Mouse (Mus musculus) layer of hippocampus, adult 18-20 months (tissue): ENCODE results near the gene Cdk5r2. TPM values are rescaled to one million over a fixed set of nuclear protein-coding genes. Genes with fewer than 3 reads are reported as not detected.

Source experiments
- DNase-seq, 2 experiments: peaks; one replicate each; pipeline ENCODE4 v3.0.0; 2022; ENCODE audit warnings: low spot score in 2 of 2
- total RNA-seq, 2 experiments: library from RNA; stranded (reverse); gene quantifications; 2 replicates each; pipeline ENCODE4 v1.2.3; 2021

Gene Cdk5r2
- total RNA-seq, 2 experiments from 2014 or later: 203 to 204 TPM

DNA sequence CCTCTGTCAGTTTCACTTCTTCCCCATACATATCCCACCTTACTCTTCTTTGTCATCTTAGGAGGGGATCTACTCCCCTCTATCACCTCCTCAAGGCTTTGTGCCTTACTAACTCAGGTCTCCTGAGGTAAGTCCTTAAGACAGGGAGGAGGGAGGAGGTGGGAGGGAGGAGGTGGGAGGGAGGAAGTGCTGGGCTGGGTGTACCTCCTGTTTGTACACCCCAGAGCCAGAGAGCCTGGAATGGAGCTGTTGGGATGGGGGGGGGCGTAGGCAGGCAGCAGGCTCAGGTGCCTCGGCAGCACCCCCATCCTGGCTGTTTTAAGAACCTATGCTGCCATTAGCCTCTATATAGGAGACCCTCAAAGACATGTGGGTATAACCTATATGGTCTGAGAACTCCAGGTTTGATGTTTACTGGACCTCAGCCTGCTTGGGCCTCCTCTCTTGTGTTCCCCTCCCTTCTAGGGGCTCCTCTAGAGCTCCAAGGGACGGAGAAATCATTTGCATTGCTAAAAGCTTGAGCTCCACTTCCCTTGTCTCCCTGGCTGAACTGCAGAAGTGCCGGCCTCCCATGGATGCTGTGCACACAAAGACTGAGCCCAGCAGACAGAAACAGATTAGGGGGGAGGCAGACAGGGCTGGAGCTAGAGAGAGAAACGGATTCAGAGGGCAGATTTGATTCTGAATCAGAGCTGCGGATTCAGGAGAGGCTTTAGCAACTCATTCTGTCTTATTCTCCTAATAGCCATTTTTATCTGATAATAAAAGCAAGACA, 3.5 kb upstream of the Cdk5r2 start:
- DNase-seq: peak; percentile 28 to 30

DNA sequence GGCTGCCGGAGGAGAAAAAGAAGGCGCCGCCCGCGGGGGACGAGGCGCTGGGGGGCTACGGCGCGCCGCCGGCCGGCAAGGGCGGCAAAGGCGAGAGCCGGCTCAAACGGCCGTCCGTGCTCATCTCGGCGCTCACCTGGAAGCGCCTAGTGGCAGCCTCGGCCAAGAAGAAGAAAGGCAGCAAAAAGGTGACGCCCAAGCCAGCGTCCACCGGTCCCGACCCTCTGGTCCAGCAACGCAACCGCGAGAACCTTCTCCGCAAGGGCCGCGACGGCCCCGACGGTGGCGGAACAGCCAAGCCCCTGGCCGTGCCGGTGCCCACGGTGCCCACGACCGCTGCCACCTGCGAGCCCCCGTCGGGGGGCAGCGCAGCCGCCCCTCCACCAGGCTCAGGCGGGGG, 422 bp downstream of the Cdk5r2 start:
- peak in 1 of 2 experiments; percentile 16 for DNase-seq

DNA sequence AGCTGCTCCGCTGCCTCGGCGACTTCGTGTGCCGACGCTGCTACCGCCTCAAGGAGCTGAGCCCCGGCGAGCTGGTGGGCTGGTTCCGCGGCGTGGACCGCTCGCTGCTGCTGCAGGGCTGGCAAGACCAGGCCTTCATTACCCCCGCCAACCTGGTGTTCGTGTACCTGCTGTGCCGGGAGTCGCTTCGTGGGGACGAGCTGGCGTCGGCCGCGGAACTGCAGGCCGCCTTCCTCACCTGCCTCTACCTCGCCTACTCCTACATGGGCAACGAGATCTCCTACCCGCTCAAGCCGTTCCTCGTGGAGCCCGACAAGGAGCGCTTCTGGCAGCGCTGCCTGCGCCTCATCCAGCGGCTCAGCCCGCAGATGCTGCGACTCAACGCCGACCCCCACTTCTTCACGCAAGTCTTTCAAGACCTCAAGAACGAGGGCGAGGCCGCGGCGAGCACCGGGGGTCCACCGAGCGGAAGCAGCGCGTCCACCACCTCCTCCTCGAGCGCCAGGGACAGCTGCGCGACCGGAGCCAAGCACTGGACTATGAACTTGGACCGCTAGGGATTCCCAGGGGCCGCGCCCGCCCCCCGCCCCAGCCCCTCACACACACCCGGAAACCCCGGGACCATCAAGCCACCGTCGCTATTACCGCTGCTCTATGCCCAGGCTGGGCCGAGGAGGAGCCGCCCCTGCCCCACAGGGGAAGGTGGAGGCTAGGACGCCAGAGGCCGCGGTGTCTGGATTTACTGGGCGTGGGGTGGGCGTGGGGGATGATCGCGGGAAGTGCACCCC, 1.1 kb downstream of the Cdk5r2 start:
- peak; percentile 23 to 37 for DNase-seq

DNA sequence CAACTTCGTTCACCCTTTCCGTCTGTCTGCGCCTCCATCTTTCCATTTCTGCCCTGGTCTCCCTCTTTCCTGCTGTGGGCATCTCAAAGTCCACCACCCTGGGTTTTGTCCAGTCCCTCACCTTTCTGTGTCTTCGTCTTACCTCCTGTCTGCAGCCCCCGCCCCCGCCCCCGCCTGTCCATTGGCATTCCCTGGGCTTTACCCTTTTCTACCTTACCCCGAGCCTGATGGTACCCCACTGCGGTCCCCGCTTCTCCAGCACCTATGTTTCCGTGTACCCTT, 1.6 kb downstream of the Cdk5r2 start:
- no peak for DNase-seq

DNA sequence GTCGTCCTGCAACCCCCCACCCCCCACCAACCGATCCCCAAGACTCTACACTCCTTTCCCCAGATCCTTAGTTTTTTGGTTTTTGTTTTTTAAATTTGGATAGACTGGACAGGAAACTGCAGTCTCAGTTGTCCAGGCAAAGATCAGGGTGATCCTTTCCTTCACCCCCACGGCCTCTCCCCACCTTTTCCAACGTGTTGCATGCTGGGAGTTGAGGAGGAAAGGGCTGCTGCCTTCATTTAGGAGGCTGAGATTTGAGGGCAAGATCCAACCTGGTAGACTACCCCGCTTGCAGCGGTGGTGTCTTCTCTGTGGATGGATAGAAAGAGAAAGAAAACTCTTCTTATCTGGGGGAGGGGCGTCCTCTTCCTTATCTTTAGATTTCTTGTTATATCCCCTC, 2.1 kb downstream of the Cdk5r2 start:
- no peak for DNase-seq

DNA sequence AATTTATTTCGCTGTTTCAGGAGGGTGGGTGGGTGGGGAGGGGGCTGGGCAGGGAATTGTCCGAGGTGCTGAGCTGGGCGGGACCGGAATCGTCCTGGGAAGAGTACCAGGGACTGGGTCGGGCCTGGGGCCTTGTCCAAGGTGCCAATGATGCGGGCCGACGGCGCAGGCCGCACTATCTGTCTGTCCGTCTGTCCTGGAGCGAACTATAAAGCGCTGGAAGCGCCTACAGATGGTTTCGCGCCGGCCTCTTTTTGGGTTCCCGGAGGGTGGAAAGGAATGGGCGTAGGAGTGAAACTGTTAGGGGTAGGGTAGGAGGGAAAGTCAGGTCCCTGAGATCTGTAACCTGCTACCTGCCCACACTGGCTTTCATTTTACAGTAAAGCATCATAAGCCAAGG, 2.5 kb downstream of the Cdk5r2 start:
- DNase-seq: peak; percentile 20 to 33

DNA sequence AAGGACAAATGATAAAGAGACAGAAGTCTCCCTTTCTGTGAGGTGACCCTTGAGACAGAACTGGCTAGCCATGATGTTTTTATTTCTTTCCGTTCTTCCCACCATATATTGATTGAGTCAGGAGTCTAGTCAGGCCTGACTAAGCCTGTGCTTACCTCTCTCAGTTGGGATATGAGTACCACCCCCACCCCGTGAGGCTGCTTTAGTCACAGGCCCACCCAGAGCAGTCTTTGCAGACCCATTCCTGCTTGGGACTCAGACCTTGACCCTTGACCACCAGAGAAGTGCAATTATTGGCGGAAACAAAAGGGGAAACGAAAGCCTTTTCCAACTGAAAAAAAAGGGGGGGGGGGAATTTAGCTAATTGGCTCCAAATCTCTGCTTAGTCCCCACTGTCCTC, 2.9 kb downstream of the Cdk5r2 start:
- no peak for DNase-seq

DNA sequence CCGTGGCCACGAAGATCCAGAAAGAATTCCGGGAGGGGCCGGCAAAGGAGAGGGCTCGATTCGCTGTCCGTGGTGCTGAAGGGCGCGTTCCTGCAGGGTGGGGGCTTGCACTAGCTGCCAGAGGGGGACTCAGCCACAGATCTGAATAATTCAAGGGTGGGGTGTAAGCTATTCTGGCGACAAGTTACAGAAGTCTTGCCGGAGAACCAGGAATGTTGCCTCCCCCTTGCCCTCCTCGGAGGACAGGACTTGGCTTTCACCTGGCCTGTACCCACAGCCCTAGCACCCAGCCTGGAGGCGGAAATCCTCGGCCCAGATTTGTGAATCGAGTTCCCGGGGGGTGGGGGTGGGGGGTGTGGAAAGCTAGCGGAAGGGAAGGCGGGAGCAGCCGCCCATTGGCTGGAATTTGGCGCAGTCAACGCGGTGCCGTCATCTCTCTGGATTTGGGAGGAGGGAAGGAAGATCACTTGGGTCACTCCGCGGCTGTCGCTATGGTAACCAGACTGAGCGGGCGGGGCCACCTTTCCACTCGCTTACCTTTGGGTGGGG, 3.5 kb downstream of the Cdk5r2 start:
- peak; percentile 91 to 94 for DNase-seq

DNA sequence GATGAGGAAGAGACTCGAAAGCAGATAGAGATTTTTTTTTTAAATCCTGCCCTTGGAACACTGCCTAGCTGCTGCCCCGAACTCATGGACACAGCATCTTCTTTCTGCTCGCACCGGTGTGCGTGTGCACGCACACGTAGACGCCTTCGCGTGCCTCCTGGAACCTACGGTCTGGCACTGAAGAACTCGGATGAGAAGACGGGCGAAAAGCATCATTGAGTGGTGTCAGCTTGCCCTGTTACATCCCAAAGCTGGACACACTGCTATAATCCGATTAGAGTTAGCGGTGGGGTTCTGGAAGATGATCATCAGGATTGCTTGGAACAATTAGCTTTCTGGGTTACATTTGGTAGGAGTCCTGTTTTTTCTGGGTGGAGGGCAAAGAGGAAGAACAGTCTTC, 4.1 kb downstream of the Cdk5r2 start:
- peak in 1 of 2 experiments; percentile 31 for DNase-seq

DNA sequence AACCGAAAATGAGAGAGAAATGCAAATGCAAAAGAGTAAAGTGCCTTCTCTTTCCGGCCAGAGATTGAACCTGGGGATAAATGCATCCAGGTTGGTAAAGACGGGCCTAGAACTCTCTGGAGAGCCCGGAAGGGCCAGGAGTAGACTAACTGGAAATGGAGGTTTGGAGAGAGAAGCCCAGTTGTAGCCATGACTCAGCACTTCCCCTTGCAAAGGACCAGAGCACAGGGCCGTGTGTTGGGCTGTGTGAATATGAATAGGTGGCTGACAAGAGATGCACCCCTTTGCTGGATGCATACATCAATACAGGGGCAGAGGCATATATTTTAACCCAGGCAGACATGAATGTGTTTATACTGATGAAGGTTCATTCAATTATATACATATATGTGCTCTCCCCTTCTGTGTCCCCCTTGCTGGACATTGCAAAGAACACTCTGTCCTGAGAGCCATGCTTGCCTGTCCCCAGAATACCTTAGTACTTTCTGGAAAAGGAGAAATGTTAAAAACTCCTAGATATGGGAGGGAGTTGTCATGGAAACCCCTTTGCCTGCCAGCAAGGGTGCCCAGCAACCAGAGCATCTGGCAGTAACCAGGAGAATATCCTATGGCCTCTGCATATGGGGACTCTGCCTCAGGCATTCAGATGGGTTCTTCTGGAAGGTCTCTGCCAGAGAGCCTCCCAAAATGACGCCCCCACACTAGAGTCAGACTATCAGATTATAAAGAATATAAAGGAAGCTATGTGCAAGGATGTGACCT, 4.7 kb downstream of the Cdk5r2 start:
- peak; percentile 21 to 51 for DNase-seq

DNA sequence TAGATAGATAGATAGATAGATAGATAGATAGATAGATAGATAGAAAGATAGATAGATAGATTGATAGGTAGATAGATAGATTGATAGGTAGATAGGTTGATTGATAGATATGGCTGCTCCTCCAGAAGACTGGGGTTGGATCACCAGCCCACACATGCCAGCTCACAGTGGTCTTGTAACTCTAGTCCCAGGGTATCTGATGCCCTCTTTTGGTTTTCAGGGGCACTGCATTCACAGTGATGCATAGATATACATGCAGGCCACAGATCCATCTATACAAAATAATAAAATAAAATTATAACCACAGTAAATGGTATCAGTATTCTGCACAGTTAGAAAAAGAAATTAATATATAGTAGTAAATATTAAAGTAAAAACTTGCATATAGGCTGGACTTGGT, 7.0 kb downstream of the Cdk5r2 start:
- DNase-seq: no peak

DNA sequence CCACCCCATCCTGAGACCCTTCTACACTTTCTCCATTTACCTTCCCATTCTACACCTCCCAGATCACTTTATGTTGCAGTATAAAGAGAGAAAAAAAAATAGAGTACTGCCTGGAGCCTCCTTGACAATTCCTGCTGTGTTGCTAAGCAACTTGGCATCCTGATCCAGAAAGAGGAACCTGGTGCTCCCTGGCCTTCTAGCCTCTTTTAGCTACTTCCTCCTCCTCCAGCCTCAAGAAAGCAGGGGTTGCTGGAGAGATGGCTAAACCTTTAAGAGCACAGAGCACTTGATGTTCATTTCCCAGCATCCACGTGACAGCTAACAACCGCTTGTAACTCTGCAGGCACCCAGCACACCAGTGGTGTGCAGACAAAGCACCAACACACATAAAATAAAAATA, 17.5 kb downstream of the Cdk5r2 start:
- DNase-seq: no peak

DNA sequence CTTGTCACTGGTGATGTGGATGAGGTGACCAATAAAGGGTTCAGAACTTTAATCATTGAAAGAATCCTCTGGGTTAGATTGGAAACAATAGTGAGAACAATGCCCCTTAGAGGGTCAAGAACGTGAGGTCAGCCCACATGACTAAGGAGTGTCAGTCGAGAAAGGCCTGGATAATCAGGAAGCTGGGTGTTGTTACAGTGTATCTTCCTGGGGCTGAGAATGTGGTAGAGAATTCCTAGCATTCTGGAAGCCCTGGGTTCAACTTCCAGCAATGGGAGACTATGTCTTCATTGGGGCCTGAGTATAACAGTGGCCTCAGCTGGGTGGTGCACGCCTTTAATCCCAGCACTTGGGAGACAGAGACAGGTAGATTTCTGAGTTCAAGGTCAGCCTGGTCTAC, 22.5 kb downstream of the Cdk5r2 start:
- DNase-seq: no peak

DNA sequence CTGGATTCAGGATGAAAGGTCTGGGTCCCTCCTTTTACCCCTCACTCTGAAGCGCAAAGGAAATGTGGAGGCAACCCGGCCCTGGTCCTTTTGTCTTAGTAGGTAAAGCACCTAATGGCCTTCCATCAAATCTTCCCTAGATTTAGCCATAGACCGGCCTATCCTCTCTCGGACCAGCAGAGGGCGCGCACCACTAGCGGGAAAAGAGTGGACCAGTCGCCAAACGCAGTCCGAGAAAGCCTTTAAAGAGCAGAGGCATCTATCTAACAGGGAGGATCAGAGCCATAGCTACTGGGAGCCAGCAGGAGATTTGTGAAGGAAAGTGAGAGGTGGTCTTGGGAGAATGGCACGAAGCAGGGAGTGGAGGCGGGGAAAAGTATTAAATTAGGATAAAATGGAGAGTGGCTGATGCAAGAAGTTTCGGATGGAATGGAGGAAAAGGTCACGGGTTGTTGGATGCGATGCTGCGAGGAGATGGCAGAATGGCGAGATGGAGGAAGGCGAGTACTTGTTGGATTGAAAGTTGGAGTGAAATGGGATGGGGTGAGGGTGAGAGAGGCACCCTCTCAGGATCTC, 26.1 kb downstream of the Cdk5r2 start:
- DNase-seq: peak in 1 of 2 experiments; percentile 77

DNA sequence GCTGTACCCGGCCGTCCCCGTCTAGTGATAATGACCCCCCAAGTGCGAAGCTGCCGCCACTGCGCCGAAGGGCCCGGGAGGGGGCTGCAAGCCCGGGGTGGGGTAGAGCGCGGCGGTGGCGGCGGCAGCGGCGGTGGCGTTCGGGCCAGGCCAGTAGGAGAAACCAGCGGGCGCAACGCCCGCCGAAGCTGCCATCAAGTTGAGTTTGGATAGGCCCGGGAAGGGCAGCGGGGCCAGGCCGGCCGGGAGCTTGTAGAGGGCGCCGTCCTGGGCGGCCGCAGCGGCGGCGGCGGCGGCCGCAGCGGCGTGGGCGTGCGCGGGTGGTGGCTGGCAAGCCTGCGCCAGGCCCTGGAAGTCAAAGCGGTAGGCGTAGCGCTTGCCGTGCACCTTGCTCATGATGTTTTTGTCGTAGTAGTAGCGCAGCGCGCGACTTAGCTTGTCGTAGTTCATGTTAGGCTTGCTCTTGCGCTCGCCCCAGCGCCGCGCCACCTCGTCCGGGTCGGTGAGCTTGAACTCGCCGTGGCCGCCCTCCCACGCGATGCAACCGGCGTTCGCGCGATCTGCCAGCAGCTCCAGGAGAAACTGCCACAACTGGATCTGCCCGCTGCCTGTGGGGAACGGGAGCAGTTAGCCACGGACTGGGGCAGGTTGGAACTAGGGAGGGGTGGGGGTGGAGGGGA, 27.5 kb downstream of the Cdk5r2 start:
- DNase-seq: no peak

DNA sequence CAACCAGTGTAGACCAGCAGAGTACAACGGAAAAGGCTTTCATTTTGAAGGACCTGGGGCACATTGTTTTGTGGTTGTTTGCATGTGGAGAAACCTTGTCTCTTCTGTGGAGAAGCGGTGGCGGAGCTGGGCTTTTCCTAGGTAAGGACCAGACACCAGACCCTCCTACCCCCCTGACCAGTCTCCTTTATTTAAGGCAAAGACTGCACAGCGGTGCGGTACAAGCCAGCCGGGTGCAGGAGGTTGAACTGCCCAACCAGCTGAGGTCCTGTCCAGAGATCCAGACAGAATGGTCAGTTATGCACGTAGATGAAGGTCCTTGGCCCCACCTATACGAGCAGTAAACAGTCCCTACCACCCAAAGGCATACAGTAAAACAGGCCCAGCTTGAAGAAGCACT, 28.1 kb downstream of the Cdk5r2 start:
- DNase-seq: no peak

DNA sequence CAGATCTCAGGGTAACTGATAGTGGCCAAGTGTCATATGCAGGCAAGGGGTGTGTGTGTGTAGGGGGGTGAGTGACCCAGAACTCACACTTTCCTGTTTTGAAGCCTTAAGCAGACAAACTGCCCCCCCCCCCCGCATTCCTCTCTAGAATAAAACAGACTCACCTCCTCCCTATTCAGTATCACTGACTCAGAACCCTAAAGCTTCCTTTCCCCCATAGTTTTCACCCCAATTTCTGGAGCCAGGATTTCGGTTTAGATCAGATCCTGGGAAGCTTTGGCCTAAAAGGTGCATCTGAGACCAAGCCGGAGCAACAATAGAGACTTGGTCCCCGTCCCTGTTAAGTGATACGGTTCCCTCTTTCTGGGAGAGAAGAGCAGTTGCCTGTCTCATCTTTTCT, 28.7 kb downstream of the Cdk5r2 start:
- DNase-seq: no peak

DNA sequence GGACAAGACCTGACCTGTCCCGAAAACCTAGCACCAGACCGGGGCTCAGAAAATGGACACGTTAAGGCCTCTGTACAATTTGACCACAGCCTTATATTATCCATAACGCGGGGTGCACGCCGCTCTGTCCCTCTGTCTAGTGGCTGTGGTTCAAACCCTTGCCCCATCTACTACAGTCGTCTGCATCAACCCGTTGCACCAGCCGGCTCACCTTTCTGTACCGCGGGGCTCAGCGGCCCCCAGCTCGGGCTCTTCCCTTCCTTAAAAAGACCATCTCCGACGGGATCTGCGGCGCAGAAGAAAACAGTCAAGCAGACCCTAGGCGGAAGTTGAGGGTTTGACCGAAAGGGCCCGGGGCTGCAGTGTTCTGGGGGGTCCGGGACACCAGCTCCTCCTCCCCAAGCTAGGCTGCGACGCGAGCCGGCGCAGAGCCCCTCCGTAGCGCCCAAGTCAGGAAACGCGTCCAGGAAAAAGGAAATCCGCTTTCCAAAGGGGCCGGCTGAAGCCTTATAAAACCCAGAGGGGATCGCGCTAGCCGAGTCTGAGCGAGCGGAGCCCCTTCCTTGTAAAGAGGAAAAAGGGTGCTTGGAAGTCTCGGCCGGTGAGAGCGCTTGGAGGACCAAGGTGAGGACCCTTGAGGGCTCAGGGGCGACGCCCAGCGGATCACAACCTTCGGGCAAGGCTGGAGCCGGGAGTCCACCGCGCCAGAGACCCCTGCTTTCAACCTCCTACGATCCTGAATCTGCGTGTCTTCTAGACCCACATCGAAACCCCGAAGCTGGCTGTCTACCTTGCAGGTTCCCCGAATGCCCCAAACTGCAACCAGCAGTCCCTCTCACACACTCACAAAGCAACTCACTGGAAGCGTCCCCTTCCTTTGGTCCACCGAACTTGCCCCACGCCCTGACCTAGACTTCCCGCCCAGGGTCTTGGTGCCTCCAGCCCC, 29.7 kb downstream of the Cdk5r2 start:
- no peak for DNase-seq

DNA sequence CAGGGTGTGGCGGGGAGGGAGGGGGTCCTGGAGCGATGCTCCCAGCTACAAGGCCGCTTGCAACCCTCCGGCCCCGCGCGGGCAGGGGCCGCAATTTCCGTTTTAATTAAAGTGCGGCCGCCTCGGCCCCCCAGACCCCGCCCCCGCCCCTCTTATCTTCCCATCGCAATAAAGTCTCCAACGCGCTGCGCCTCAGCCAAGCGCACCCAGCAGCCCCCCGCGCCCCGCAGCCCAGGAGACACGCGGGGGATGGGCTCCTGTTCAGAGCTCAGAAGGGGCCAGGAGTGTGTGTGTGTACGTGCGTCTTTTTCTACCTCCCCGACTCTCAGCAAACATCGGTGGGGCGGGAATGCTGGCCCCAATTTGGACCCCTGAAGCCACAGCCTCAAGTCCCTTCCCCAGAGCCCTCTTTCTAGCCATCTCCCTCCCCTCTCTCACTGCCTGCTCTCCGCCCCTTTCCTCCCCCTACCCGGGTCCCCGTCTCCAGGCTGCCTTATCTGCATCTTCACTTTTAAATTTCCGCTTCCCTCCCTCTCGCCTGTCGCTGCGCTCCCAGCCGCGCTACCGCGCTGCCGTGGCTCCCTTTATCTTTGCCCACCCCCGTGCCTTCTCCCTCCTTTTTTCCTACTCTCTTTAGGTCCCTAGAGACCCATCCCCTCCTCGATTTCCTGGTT, 30.8 kb downstream of the Cdk5r2 start, which contains the start of gene Fev:
TSS of gene Fev (minus strand) at position 51 of the 674 bp plus-strand sequence.
- DNase-seq: no peak
